Mouse (Mus musculus) stomach, postnatal 0 days (tissue): ENCODE results near the gene Fgfr2.

Source experiments
- CTCF ChIP-seq: IDR thresholded peaks from 2 replicates; pipeline ENCODE4 v1.5.1; 2016; ENCODE audit warnings: antibody characterized with exemption, low read depth, mild to moderate bottlenecking, moderate library complexity
- EP300 ChIP-seq: optimal IDR thresholded peaks from 2 replicates; pipeline ENCODE3; 2016; ENCODE audit warnings: antibody characterized with exemption

- no peak for TF ChIP-seq CTCF
- no peak for TF ChIP-seq EP300
These were observed 1003.3 kb downstream of the Fgfr2 start for GRCm38 (mm10) chr7:132119817-132120216.
